Mouse (Mus musculus): Measurements from ENCODE around the gene Gm14124. TPM values are rescaled to one million over a fixed set of nuclear protein-coding genes. Genes with fewer than 3 reads are reported as not detected.
A peak's percentile ranks its signal among the peaks of the same experiment; 100 is the strongest.
"Not testable (repeated sequence)": the region's sequence is repeated elsewhere in the genome, so short reads cannot be mapped to it uniquely, and the experiment has no call there.

Gm14124 gene
- not detected in 2 replicates for total RNA-seq (2014; fragmentation: Nextera tagmentation)
- not detected in 2 replicates for total RNA-seq (2017)

GRCm38 (mm10) chr2:150257291-150257690, at the start of gene Gm14124:
Gm14124 (plus strand) TSS chr2:150257517.
- not testable (repeated sequence) for ATAC-seq (replicated peaks; ENCODE audit: low FRiP score, low TSS enrichment, poor library complexity, severe bottlenecking)

GRCm38 (mm10) chr2:150217600-150218362, 39.5 kb upstream of the Gm14124 start, which contains the start of gene Zfp937:
Zfp937 (plus strand) TSS chr2:150218073.
- ATAC-seq (replicated peaks; ENCODE audit: low FRiP score, low TSS enrichment, poor library complexity, severe bottlenecking): peak; percentile 100

- ATAC-seq (replicated peaks; ENCODE audit: low FRiP score, low TSS enrichment, poor library complexity, severe bottlenecking): not testable (repeated sequence)
These were observed 39.0 kb upstream of the Gm14124 start for GRCm38 (mm10) chr2:150218363-150218725.

- ATAC-seq (replicated peaks; ENCODE audit: low FRiP score, low TSS enrichment, poor library complexity, severe bottlenecking): not testable (repeated sequence)
These were observed 34.1 kb upstream of the Gm14124 start for GRCm38 (mm10) chr2:150223263-150223662.

- no peak for ATAC-seq (replicated peaks; ENCODE audit: low FRiP score, low TSS enrichment, poor library complexity, severe bottlenecking)
These were observed 14.1 kb upstream of the Gm14124 start for GRCm38 (mm10) chr2:150243211-150243610.

- not testable (repeated sequence) for ATAC-seq (replicated peaks; ENCODE audit: low FRiP score, low TSS enrichment, poor library complexity, severe bottlenecking)
These were observed 1.8 kb upstream of the Gm14124 start, which contains the start of gene Gm21994 for GRCm38 (mm10) chr2:150255491-150255890. Gm21994 (minus strand) TSS chr2:150255591.

- not testable (repeated sequence) for ATAC-seq (replicated peaks; ENCODE audit: low FRiP score, low TSS enrichment, poor library complexity, severe bottlenecking)
These were observed 456 bp upstream of the Gm14124 start for GRCm38 (mm10) chr2:150256861-150257260.

- no peak for ATAC-seq (replicated peaks; ENCODE audit: low FRiP score, low TSS enrichment, poor library complexity, severe bottlenecking)
These were observed 36.4 kb downstream of the Gm14124 start for GRCm38 (mm10) chr2:150293669-150294068.

- no peak for ATAC-seq (replicated peaks; ENCODE audit: low FRiP score, low TSS enrichment, poor library complexity, severe bottlenecking)
These were observed 41.8 kb downstream of the Gm14124 start for GRCm38 (mm10) chr2:150299096-150299495.

- no peak for ATAC-seq (replicated peaks; ENCODE audit: low FRiP score, low TSS enrichment, poor library complexity, severe bottlenecking)
These were observed 50.0 kb downstream of the Gm14124 start for GRCm38 (mm10) chr2:150307183-150307773.

- peak; percentile 99 for ATAC-seq (replicated peaks; ENCODE audit: low FRiP score, low TSS enrichment, poor library complexity, severe bottlenecking)
These were observed 53.9 kb downstream of the Gm14124 start for GRCm38 (mm10) chr2:150310952-150311884.

GRCm38 (mm10) chr2:150316140-150316539, 58.8 kb downstream of the Gm14124 start:
- no peak for ATAC-seq (replicated peaks; ENCODE audit: low FRiP score, low TSS enrichment, poor library complexity, severe bottlenecking)

- ATAC-seq (replicated peaks; ENCODE audit: low FRiP score, low TSS enrichment, poor library complexity, severe bottlenecking): no peak
These were observed 61.7 kb downstream of the Gm14124 start for GRCm38 (mm10) chr2:150318973-150319372.

Other genes with a start within 250 kb of the Gm14124 start
- 6.2 and 9.2 TPM in 2 replicates for gene Zfp120, start 120.8 kb upstream of the Gm14124 start, total RNA-seq (2014; fragmentation: Nextera tagmentation)
- gene Zfp120, start 120.8 kb upstream of the Gm14124 start, total RNA-seq (2017): 9.4 and 33.6 TPM in 2 replicates
- gene Gm10770, start 77.8 kb upstream of the Gm14124 start, total RNA-seq (2014; fragmentation: Nextera tagmentation): not detected in 2 replicates
- gene Gm10770, start 77.8 kb upstream of the Gm14124 start, total RNA-seq (2017): not detected in 2 replicates
- gene Gm14139, start 75.8 kb upstream of the Gm14124 start, total RNA-seq (2014; fragmentation: Nextera tagmentation): 0.40 TPM in 1 of 2 replicates, not detected in the other
- not detected in 2 replicates for gene Gm14139, start 75.8 kb upstream of the Gm14124 start, total RNA-seq (2017)
- gene Zfp937, start 39.4 kb upstream of the Gm14124 start, total RNA-seq (2014; fragmentation: Nextera tagmentation): 2.5 TPM in 1 of 2 replicates, not detected in the other
- gene Zfp937, start 39.4 kb upstream of the Gm14124 start, total RNA-seq (2017): 0.52 and 2.1 TPM in 2 replicates
- gene Gm21994, start 1.9 kb upstream of the Gm14124 start, total RNA-seq (2014; fragmentation: Nextera tagmentation): 2.3 and 3.2 TPM in 2 replicates
- 3.6 and 7.5 TPM in 2 replicates for gene Gm21994, start 1.9 kb upstream of the Gm14124 start, total RNA-seq (2017)
- not detected in 2 replicates for gene Gm10130, start 66.2 kb downstream of the Gm14124 start, total RNA-seq (2014; fragmentation: Nextera tagmentation)
- 15.1 and 22.5 TPM in 2 replicates for gene Gm10130, start 66.2 kb downstream of the Gm14124 start, total RNA-seq (2017)
- gene 3300002I08Rik, start 105.2 kb downstream of the Gm14124 start, total RNA-seq (2014; fragmentation: Nextera tagmentation): 1.5 and 1.6 TPM in 2 replicates
- gene 3300002I08Rik, start 105.2 kb downstream of the Gm14124 start, total RNA-seq (2017): 3.5 TPM in 2 replicates
- 1.4 and 2.1 TPM in 2 replicates for gene Zfp442, start 194.0 kb downstream of the Gm14124 start, total RNA-seq (2014; fragmentation: Nextera tagmentation)
- gene Zfp442, start 194.0 kb downstream of the Gm14124 start, total RNA-seq (2017): 2.5 and 3.1 TPM in 2 replicates
- not detected in 2 replicates for gene Zfp345, start 227.6 kb downstream of the Gm14124 start, total RNA-seq (2014; fragmentation: Nextera tagmentation)
- gene Zfp345, start 227.6 kb downstream of the Gm14124 start, total RNA-seq (2017): 0.30 and 0.89 TPM in 2 replicates

Data from megakaryocyte-erythroid progenitor cell, adult 5-6 weeks (primary cell).